Mouse (Mus musculus): ENCODE measurements around the gene Dcdc2b.

DNA sequence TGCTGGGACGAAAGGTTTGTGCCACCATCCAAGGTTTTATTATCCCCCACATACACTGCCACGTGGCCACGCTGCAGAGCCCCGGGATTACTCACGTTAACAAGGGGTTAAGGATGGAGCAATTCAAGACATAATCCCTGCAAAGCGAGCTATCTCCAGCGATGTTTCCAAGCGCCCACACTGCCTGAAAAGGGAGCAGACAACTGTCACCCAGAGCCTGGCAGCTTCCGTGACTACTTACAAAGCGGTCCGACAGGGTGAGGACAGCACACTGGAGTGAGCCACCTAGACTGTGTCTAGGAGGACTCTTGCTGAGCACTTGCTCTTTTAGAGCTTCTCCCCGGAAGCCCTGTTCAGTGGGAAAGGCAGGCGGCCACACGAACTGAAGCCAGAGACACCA, 40.7 kb upstream of the Dcdc2b start:
- no peak for TF ChIP-seq GATA1 (IDR thresholded peaks at IDR 0.05; ENCODE audit: borderline replicate concordance, low read length)
- TF ChIP-seq FLI1 (IDR thresholded peaks at IDR 0.05; ENCODE audit: low read length): no peak
